Mouse (Mus musculus) cerebellum, adult 2 months (tissue): ENCODE results near the gene Gtsf1l.

Source experiments
- CTCF ChIP-seq: fragments of 200-500 bp; IDR thresholded peaks from 2 replicates; pipeline ENCODE4 v1.5.1; 2011; ENCODE audit warnings: low read depth, mild to moderate bottlenecking, control low read depth, low read length, moderate library complexity, borderline replicate concordance; ENCODE audit not compliant: insufficient read depth
- POLR2A ChIP-seq: fragments of 200-500 bp; IDR thresholded peaks from 2 replicates; pipeline ENCODE4 v1.6.1; 2011; ENCODE audit warnings: low read length, control low read depth, borderline replicate concordance; ENCODE audit not compliant: insufficient read depth

DNA sequence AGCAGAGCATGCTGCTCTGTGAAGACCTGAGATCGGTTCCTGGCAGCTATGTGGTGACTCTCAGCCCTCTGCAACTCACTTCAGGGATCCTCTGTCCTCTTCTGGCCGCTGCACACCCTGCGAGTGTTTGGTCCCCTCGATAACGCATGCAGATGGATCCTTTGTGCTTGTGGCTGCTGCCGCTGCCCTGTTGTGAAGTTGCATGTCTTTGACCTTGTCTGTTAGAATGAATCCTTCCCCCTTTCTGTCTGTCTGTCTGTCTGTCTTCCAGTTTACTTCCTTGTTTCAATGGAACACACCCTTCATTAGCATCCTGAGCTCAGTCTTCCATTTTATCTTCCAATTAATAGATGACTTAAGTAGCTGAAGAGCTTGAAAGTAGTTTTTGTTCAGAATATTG is 21.3 kb downstream of the Gtsf1l start:
- TF ChIP-seq CTCF (no peak), POLR2A (no peak)
